Mouse (Mus musculus) embryonic facial prominence, embryonic 11.5 days (tissue): Measurements from ENCODE around the gene Stim1. TPM values are rescaled to one million over a fixed set of nuclear protein-coding genes. Genes with fewer than 3 reads are reported as not detected.

Experiments
- ATAC-seq: fragments of 200-750 bp; cut with Nextera tagmentation; replicated peaks from 2 replicates; pipeline ENCODE4 v1.8.0; 2017; ENCODE audit warnings: low read depth; ENCODE audit not compliant: insufficient number of reproducible peaks, low FRiP score, low TSS enrichment
- DNase-seq: peaks from one replicate; pipeline ENCODE4 v3.0.0-alpha.2; 2015; ENCODE audit warnings: low spot score
- H3K27ac ChIP-seq: fragments of 300-500 bp; sonication (generic); replicated peaks from 2 replicates; pipeline ENCODE4 v1.5.1; 2014; ENCODE audit warnings: mild to moderate bottlenecking, low read depth, low read length, control low read depth
- H3K27me3 ChIP-seq: fragments of 300-500 bp; sonication (generic); 2 replicates; pipeline ENCODE4 v1.6.1; 2014; ENCODE audit warnings: mild to moderate bottlenecking, low read length, moderate library complexity, mixed read lengths; ENCODE audit not compliant: control insufficient read depth, insufficient read depth
- H3K36me3 ChIP-seq: fragments of 300-500 bp; sonication (generic); replicated peaks from 2 replicates; pipeline ENCODE4 v1.6.1; 2014; ENCODE audit warnings: low read depth, mild to moderate bottlenecking, low read length, moderate library complexity, mixed read lengths; ENCODE audit not compliant: control insufficient read depth, insufficient read depth
- H3K4me1 ChIP-seq: fragments of 300-500 bp; sonication (generic); 2 replicates; pipeline ENCODE4 v1.6.1; 2014; ENCODE audit warnings: low read length, mixed read lengths; ENCODE audit not compliant: control insufficient read depth, insufficient read depth
- H3K4me2 ChIP-seq: fragments of 300-500 bp; sonication (generic); 2 replicates; pipeline ENCODE4 v1.6.1; 2014; ENCODE audit warnings: low read depth, mild to moderate bottlenecking, control low read depth, low read length, moderate library complexity
- H3K4me3 ChIP-seq: fragments of 300-500 bp; sonication (generic); 2 replicates; pipeline ENCODE4 v1.5.1; 2014; ENCODE audit warnings: low read depth, low read length, control low read depth
- H3K9ac ChIP-seq: fragments of 300-500 bp; sonication (generic); replicated peaks from 2 replicates; pipeline ENCODE4 v1.6.1; 2014; ENCODE audit warnings: mild to moderate bottlenecking, control low read depth, low read length
- H3K9me3 ChIP-seq: fragments of 300-500 bp; sonication (generic); replicated peaks from 2 replicates; pipeline ENCODE4 v1.6.1; 2016; ENCODE audit warnings: mild to moderate bottlenecking, low read length, inconsistent platforms, mixed read lengths; ENCODE audit not compliant: control insufficient read depth
- WGBS: fragments of 180-500 bp; shearing (Covaris S2); extraction: QIAGEN DNeasy Blood & Tissue Kit; methylation state at CpG from one replicate; pipeline ENCODE4 v1.1.7; 2014; 5-methylcytosine and 5-hydroxymethylcytosine counted together
- polyA plus RNA-seq: library from polyadenylated mRNA; unstranded; fragments of >200 nt; fragmentation: Nextera tagmentation; extraction: Ambion mirVana; gene quantifications from 2 replicates; pipeline ENCODE4 v1.2.1, GENCODE M21; 2014

The Stim1 gene
- polyA plus RNA-seq, 1 experiment from 2014 or later: 10.6 TPM

GRCm38 (mm10) chr7:102245775-102246174 lies 21.8 kb upstream of the Stim1 start:
- no peak for DNase-seq
- ATAC-seq: no peak
- Histone ChIP-seq H3K36me3 (no peaks in the 10 kb centered on the region), H3K9me3 (no peaks in the 10 kb centered on the region), H3K4me2 (no peak overlapping the region), H3K4me3 (no peak overlapping the region), H3K4me1 (peaks cover 4% of the 10 kb centered on the region), H3K9ac (no peak overlapping the region; the same call in 1 of the 2 replicates), H3K27ac (no peak overlapping the region), H3K27me3 (no peaks in the 10 kb centered on the region)
- 4% methylated on average over 1 of the region's 1 CpGs for WGBS

- Histone ChIP-seq H3K27ac (no peak overlapping the region), H3K4me2 (no peak overlapping the region), H3K36me3 (no peaks in the 10 kb centered on the region), H3K9ac (no peak overlapping the region; the same call in 1 of the 2 replicates), H3K4me3 (no peak overlapping the region), H3K9me3 (no peaks in the 10 kb centered on the region), H3K4me1 (peaks cover 4% of the 10 kb centered on the region), H3K27me3 (no peaks in the 10 kb centered on the region)
- ATAC-seq: no peak
- WGBS: 47% methylated on average over 6 of the region's 6 CpGs
- no peak for DNase-seq
Observed at GRCm38 (mm10) chr7:102246265-102246664, 21.3 kb upstream of the Stim1 start.

GRCm38 (mm10) chr7:102246956-102247797 lies 20.4 kb upstream of the Stim1 start:
- 46% methylated on average over 12 of the region's 12 CpGs for WGBS
- Histone ChIP-seq H3K4me3 (no peak overlapping the region), H3K4me1 (peaks cover 4% of the 10 kb centered on the region), H3K9me3 (no peaks in the 10 kb centered on the region), H3K27ac (no peak overlapping the region), H3K36me3 (no peaks in the 10 kb centered on the region), H3K27me3 (no peaks in the 10 kb centered on the region), H3K9ac (no peak overlapping the region), H3K4me2 (no peak overlapping the region)
- ATAC-seq (no peak), DNase-seq (no peak)

GRCm38 (mm10) chr7:102248691-102249404 lies 18.8 kb upstream of the Stim1 start:
- H3K9ac ChIP-seq: peak overlapping the region; percentile 80
- DNase-seq: no peak
- no peak overlapping the region for H3K27ac ChIP-seq
- WGBS: 26% methylated on average over 16 of the region's 16 CpGs
- no peaks in the 10 kb centered on the region for H3K36me3 ChIP-seq
- H3K9me3 ChIP-seq: no peaks in the 10 kb centered on the region
- peaks cover 4% of the 10 kb centered on the region for H3K4me1 ChIP-seq
- H3K4me2 ChIP-seq: peak overlapping the region; percentile 78
- H3K27me3 ChIP-seq: no peaks in the 10 kb centered on the region
- peak overlapping the region; percentile 81 for H3K4me3 ChIP-seq
- no peak for ATAC-seq

GRCm38 (mm10) chr7:102249531-102249895 lies 18.1 kb upstream of the Stim1 start:
- Histone ChIP-seq H3K36me3 (no peaks in the 10 kb centered on the region), H3K4me3 (peak overlapping the region; percentile 81), H3K9ac (peak overlapping the region; percentile 80), H3K4me2 (peak overlapping the region; percentile 78), H3K27ac (peak overlapping the region; percentile 90), H3K9me3 (no peaks in the 10 kb centered on the region), H3K4me1 (peaks cover 4% of the 10 kb centered on the region), H3K27me3 (no peaks in the 10 kb centered on the region)
- DNase-seq: peak; percentile 55
- 0% methylated on average over 23 of the region's 23 CpGs for WGBS
- ATAC-seq: peak; percentile 15

GRCm38 (mm10) chr7:102249896-102250630 lies 17.5 kb upstream of the Stim1 start:
- under 1% methylated on average over 37 of the region's 49 CpGs for WGBS
- Histone ChIP-seq H3K27ac (peak overlapping the region; percentile 90), H3K36me3 (no peaks in the 10 kb centered on the region), H3K4me1 (peaks cover 4% of the 10 kb centered on the region), H3K4me2 (peak overlapping the region; percentile 78), H3K4me3 (peak overlapping the region; percentile 81), H3K27me3 (no peaks in the 10 kb centered on the region), H3K9me3 (no peaks in the 10 kb centered on the region), H3K9ac (peak overlapping the region; percentile 80)
- peak; percentile 89 for ATAC-seq
- peak; percentile 77 for DNase-seq

- H3K27ac ChIP-seq: peak overlapping the region; percentile 90
- no peaks in the 10 kb centered on the region for H3K36me3 ChIP-seq
- WGBS: under 1% methylated on average over 33 of the region's 33 CpGs
- no peaks in the 10 kb centered on the region for H3K27me3 ChIP-seq
- H3K9me3 ChIP-seq: no peaks in the 10 kb centered on the region
- peaks cover 2% of the 10 kb centered on the region for H3K4me1 ChIP-seq
- DNase-seq: peak; percentile 88
- peak; percentile 71 for ATAC-seq
- H3K9ac ChIP-seq: peak overlapping the region; percentile 80
- peak overlapping the region; percentile 81 for H3K4me3 ChIP-seq
- peak overlapping the region; percentile 78 for H3K4me2 ChIP-seq
Observed at GRCm38 (mm10) chr7:102250631-102251214, 16.9 kb upstream of the Stim1 start.
